Mouse (Mus musculus): ENCODE results near the gene Nfatc2ip. TPM values are rescaled to one million over a fixed set of nuclear protein-coding genes. Genes with fewer than 3 reads are reported as not detected.

Gene Nfatc2ip
- polyA plus RNA-seq, 1 experiment from 2014 or later = 4.8 TPM

GRCm38 (mm10) chr7:126354738-126355614, 41.6 kb downstream of the Nfatc2ip start:
- H3K9ac ChIP-seq (ENCODE audit: low read length) = no peak overlapping the region
- no peaks in the 10 kb centered on the region for H3K9me3 ChIP-seq (ENCODE audit: control insufficient read depth, low read length)
- no peak for ATAC-seq (ENCODE audit: low FRiP score)
- no peaks in the 10 kb centered on the region for H3K36me3 ChIP-seq (ENCODE audit: control insufficient read depth, insufficient read depth, low read length)
- WGBS = 54% methylated on average over 14 of the region's 14 CpGs
- no peak overlapping the region for H3K4me3 ChIP-seq (ENCODE audit: low read depth, low read length)
- no peaks in the 10 kb centered on the region for H3K27me3 ChIP-seq (ENCODE audit: control insufficient read depth, insufficient read depth, low read length)
- 0 out of 2 replicates have a peak, but pooled peaks cover 2% of the 10 kb centered on the region for H3K4me1 ChIP-seq (ENCODE audit: control insufficient read depth, insufficient read depth, low read length)
- no peak overlapping the region for H3K27ac ChIP-seq (ENCODE audit: low read depth, low read length)
- H3K4me2 ChIP-seq = no peak overlapping the region
- DNase-seq (ENCODE audit: low spot score, missing footprints) = peak; percentile 85

- Histone ChIP-seq H3K4me2 (no peak overlapping the region), H3K27me3 (ENCODE audit: control insufficient read depth, insufficient read depth, low read length) (no peaks in the 10 kb centered on the region), H3K4me1 (ENCODE audit: control insufficient read depth, insufficient read depth, low read length) (0 out of 2 replicates have a peak, but pooled peaks cover 2% of the 10 kb centered on the region), H3K9ac (ENCODE audit: low read length) (no peak overlapping the region), H3K4me3 (ENCODE audit: low read depth, low read length) (no peak overlapping the region), H3K27ac (ENCODE audit: low read depth, low read length) (no peak overlapping the region), H3K9me3 (ENCODE audit: control insufficient read depth, low read length) (no peaks in the 10 kb centered on the region), H3K36me3 (ENCODE audit: control insufficient read depth, insufficient read depth, low read length) (no peaks in the 10 kb centered on the region)
- WGBS = 88% methylated on average over 3 of the region's 3 CpGs
- no peak for DNase-seq (ENCODE audit: low spot score, missing footprints)
- ATAC-seq (ENCODE audit: low FRiP score) = no peak
These were observed 42.6 kb downstream of the Nfatc2ip start for GRCm38 (mm10) chr7:126353994-126354365.

- Histone ChIP-seq H3K27ac (ENCODE audit: low read depth, low read length) (no peak overlapping the region), H3K27me3 (ENCODE audit: control insufficient read depth, insufficient read depth, low read length) (no peaks in the 10 kb centered on the region), H3K4me2 (no peak overlapping the region), H3K9ac (ENCODE audit: low read length) (no peak overlapping the region), H3K36me3 (ENCODE audit: control insufficient read depth, insufficient read depth, low read length) (no peaks in the 10 kb centered on the region), H3K4me1 (ENCODE audit: control insufficient read depth, insufficient read depth, low read length) (0 out of 2 replicates have a peak, but pooled peaks cover 2% of the 10 kb centered on the region), H3K9me3 (ENCODE audit: control insufficient read depth, low read length) (no peaks in the 10 kb centered on the region), H3K4me3 (ENCODE audit: low read depth, low read length) (no peak overlapping the region)
- DNase-seq (ENCODE audit: low spot score, missing footprints) (no peak), ATAC-seq (ENCODE audit: low FRiP score) (no peak)
- 65% methylated on average over 11 of the region's 11 CpGs for WGBS
These were observed 43.1 kb downstream of the Nfatc2ip start for GRCm38 (mm10) chr7:126353251-126353993.

- 48% methylated on average over 10 of the region's 10 CpGs for WGBS
- no peak for ATAC-seq (ENCODE audit: low FRiP score)
- H3K4me2 ChIP-seq = no peak overlapping the region
These were observed 45.1 kb downstream of the Nfatc2ip start for GRCm38 (mm10) chr7:126351419-126351951.

GRCm38 (mm10) chr7:126350748-126351418, 45.7 kb downstream of the Nfatc2ip start:
- H3K9ac ChIP-seq (ENCODE audit: low read length) = no peak overlapping the region
- WGBS = 65% methylated on average over 20 of the region's 20 CpGs
- ATAC-seq (ENCODE audit: low FRiP score) (no peak), DNase-seq (ENCODE audit: low spot score, missing footprints) (no peak)
- no peaks in the 10 kb centered on the region for H3K27me3 ChIP-seq (ENCODE audit: control insufficient read depth, insufficient read depth, low read length)
- no peak overlapping the region for H3K4me3 ChIP-seq (ENCODE audit: low read depth, low read length)
- H3K9me3 ChIP-seq (ENCODE audit: control insufficient read depth, low read length) = no peaks in the 10 kb centered on the region
- no peaks in the 10 kb centered on the region for H3K36me3 ChIP-seq (ENCODE audit: control insufficient read depth, insufficient read depth, low read length)
- 0 out of 2 replicates have a peak, but pooled peaks cover 2% of the 10 kb centered on the region for H3K4me1 ChIP-seq (ENCODE audit: control insufficient read depth, insufficient read depth, low read length)
- H3K27ac ChIP-seq (ENCODE audit: low read depth, low read length) = no peak overlapping the region
- peak overlapping the region; percentile 8; the same call in 1 of the 2 replicates for H3K4me2 ChIP-seq

More at GRCm38 (mm10) chr7:126351419-126351951, 45.1 kb downstream of the Nfatc2ip start:
- Histone ChIP-seq H3K27me3 (ENCODE audit: control insufficient read depth, insufficient read depth, low read length) (no peaks in the 10 kb centered on the region), H3K27ac (ENCODE audit: low read depth, low read length) (no peak overlapping the region), H3K4me3 (ENCODE audit: low read depth, low read length) (no peak overlapping the region), H3K9ac (ENCODE audit: low read length) (no peak overlapping the region), H3K9me3 (ENCODE audit: control insufficient read depth, low read length) (no peaks in the 10 kb centered on the region), H3K4me1 (ENCODE audit: control insufficient read depth, insufficient read depth, low read length) (0 out of 2 replicates have a peak, but pooled peaks cover 2% of the 10 kb centered on the region), H3K36me3 (ENCODE audit: control insufficient read depth, insufficient read depth, low read length) (no peaks in the 10 kb centered on the region)
- no peak for DNase-seq (ENCODE audit: low spot score, missing footprints)

GRCm38 (mm10) chr7:126348293-126348692, 48.2 kb downstream of the Nfatc2ip start:
- ATAC-seq (ENCODE audit: low FRiP score) = no peak
- Histone ChIP-seq H3K27ac (ENCODE audit: low read depth, low read length) (no peak overlapping the region), H3K36me3 (ENCODE audit: control insufficient read depth, insufficient read depth, low read length) (no peaks in the 10 kb centered on the region), H3K9ac (ENCODE audit: low read length) (no peak overlapping the region), H3K4me2 (no peak overlapping the region), H3K27me3 (ENCODE audit: control insufficient read depth, insufficient read depth, low read length) (no peaks in the 10 kb centered on the region), H3K4me3 (ENCODE audit: low read depth, low read length) (no peak overlapping the region), H3K4me1 (ENCODE audit: control insufficient read depth, insufficient read depth, low read length) (0 out of 2 replicates have a peak, but pooled peaks cover 2% of the 10 kb centered on the region), H3K9me3 (ENCODE audit: control insufficient read depth, low read length) (no peaks in the 10 kb centered on the region)
- 81% methylated on average over 8 of the region's 8 CpGs for WGBS
- DNase-seq (ENCODE audit: low spot score, missing footprints) = no peak

- WGBS = 54% methylated on average over 1 of the region's 1 CpGs
- Histone ChIP-seq H3K36me3 (ENCODE audit: control insufficient read depth, insufficient read depth, low read length) (no peaks in the 10 kb centered on the region), H3K9ac (ENCODE audit: low read length) (no peak overlapping the region), H3K4me1 (ENCODE audit: control insufficient read depth, insufficient read depth, low read length) (0 out of 2 replicates have a peak, but pooled peaks cover 2% of the 10 kb centered on the region), H3K27me3 (ENCODE audit: control insufficient read depth, insufficient read depth, low read length) (no peaks in the 10 kb centered on the region), H3K4me3 (ENCODE audit: low read depth, low read length) (no peak overlapping the region), H3K4me2 (no peak overlapping the region), H3K27ac (ENCODE audit: low read depth, low read length) (no peak overlapping the region), H3K9me3 (ENCODE audit: control insufficient read depth, low read length) (no peaks in the 10 kb centered on the region)
- no peak for DNase-seq (ENCODE audit: low spot score, missing footprints)
- ATAC-seq (ENCODE audit: low FRiP score) = no peak
These were observed 49.4 kb downstream of the Nfatc2ip start for GRCm38 (mm10) chr7:126347098-126347497.

GRCm38 (mm10) chr7:126345969-126346368, 50.6 kb downstream of the Nfatc2ip start:
- Histone ChIP-seq H3K27ac (ENCODE audit: low read depth, low read length) (no peak overlapping the region), H3K4me2 (no peak overlapping the region), H3K4me1 (ENCODE audit: control insufficient read depth, insufficient read depth, low read length) (no peaks in the 10 kb centered on the region), H3K36me3 (ENCODE audit: control insufficient read depth, insufficient read depth, low read length) (no peaks in the 10 kb centered on the region), H3K4me3 (ENCODE audit: low read depth, low read length) (no peak overlapping the region), H3K9me3 (ENCODE audit: control insufficient read depth, low read length) (no peaks in the 10 kb centered on the region), H3K9ac (ENCODE audit: low read length) (no peak overlapping the region), H3K27me3 (ENCODE audit: control insufficient read depth, insufficient read depth, low read length) (no peaks in the 10 kb centered on the region)
- ATAC-seq (ENCODE audit: low FRiP score) (no peak), DNase-seq (ENCODE audit: low spot score, missing footprints) (no peak)
- WGBS = 63% methylated on average over 3 of the region's 3 CpGs

Data from midbrain, embryonic 11.5 days (tissue).